Mouse (Mus musculus) thymus, postnatal 25 days (tissue): ENCODE data around the gene Prickle1.

Source experiments
- DNase-seq: peaks from one replicate; pipeline ENCODE4 v3.0.0; 2022

The Prickle1 gene

GRCm38 (mm10) chr15:93595746-93596145, at the start of gene Prickle1:
Prickle1 (minus strand) TSS chr15:93595891.
- DNase-seq, result peak; percentile 86

GRCm38 (mm10) chr15:93640221-93640620, 44.5 kb upstream of the Prickle1 start:
- no peak for DNase-seq

GRCm38 (mm10) chr15:93636976-93637375, 41.3 kb upstream of the Prickle1 start:
- DNase-seq, result no peak

- DNase-seq, result no peak
These were observed 39.9 kb upstream of the Prickle1 start for GRCm38 (mm10) chr15:93635603-93636002.

- no peak for DNase-seq
These were observed 38.8 kb upstream of the Prickle1 start for GRCm38 (mm10) chr15:93634536-93634935.

- no peak for DNase-seq
These were observed 34.4 kb upstream of the Prickle1 start for GRCm38 (mm10) chr15:93630001-93630541.

GRCm38 (mm10) chr15:93629201-93629600, 33.5 kb upstream of the Prickle1 start:
- DNase-seq, result no peak

GRCm38 (mm10) chr15:93627836-93628797, 32.4 kb upstream of the Prickle1 start:
- DNase-seq, result peak; percentile 12

GRCm38 (mm10) chr15:93619551-93619950, 23.9 kb upstream of the Prickle1 start:
- no peak for DNase-seq

GRCm38 (mm10) chr15:93618442-93619150, 22.9 kb upstream of the Prickle1 start:
- DNase-seq, result no peak

- DNase-seq, result no peak
These were observed 20.6 kb upstream of the Prickle1 start for GRCm38 (mm10) chr15:93616277-93616676.

GRCm38 (mm10) chr15:93615031-93615430, 19.3 kb upstream of the Prickle1 start:
- DNase-seq, result no peak

- DNase-seq, result no peak
These were observed 17.9 kb upstream of the Prickle1 start for GRCm38 (mm10) chr15:93613606-93614005.

- DNase-seq, result no peak
These were observed 16.0 kb upstream of the Prickle1 start for GRCm38 (mm10) chr15:93611536-93612300.

GRCm38 (mm10) chr15:93610721-93611201, 15.1 kb upstream of the Prickle1 start:
- no peak for DNase-seq

- no peak for DNase-seq
These were observed 14.6 kb upstream of the Prickle1 start for GRCm38 (mm10) chr15:93610288-93610687.

GRCm38 (mm10) chr15:93602850-93603249, 7.2 kb upstream of the Prickle1 start:
- DNase-seq, result no peak

- no peak for DNase-seq
These were observed 5.8 kb upstream of the Prickle1 start for GRCm38 (mm10) chr15:93601461-93602015.

- no peak for DNase-seq
These were observed 1.3 kb upstream of the Prickle1 start for GRCm38 (mm10) chr15:93596991-93597390.

- DNase-seq, result peak; percentile 69
These were observed 594 bp upstream of the Prickle1 start for GRCm38 (mm10) chr15:93596285-93596684.

GRCm38 (mm10) chr15:93594888-93595698, 598 bp downstream of the Prickle1 start:
- DNase-seq, result peak; percentile 54
